Mouse (Mus musculus) mesoderm, embryonic 11.5 days (tissue): ENCODE results near the gene Ncln.

Source experiments
- DNase-seq: peaks from one replicate; pipeline ENCODE4 v3.0.0-alpha.2; 2012; ENCODE audit warnings: low read depth, low spot score

Gene Ncln

DNA sequence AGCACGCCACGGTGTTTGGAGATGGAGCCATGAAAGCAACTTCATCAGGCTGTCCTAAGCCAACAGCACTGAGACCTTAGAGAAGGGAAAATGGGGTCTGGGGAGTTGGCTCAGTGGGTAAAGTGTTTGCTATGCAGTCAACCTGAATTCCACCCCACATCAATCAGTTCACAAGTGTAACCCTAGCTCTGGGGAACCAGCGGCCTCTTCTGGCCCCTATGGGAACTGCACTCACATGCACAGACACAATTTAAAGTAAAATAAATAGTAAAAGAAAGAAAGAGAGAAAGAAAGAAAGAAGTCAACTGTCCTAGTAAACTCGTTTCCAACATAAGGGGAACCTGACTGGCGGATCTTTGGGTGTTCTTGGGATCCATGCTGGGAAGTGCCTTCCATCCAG is 17.6 kb upstream of the Ncln start:
- DNase-seq = no peak

DNA sequence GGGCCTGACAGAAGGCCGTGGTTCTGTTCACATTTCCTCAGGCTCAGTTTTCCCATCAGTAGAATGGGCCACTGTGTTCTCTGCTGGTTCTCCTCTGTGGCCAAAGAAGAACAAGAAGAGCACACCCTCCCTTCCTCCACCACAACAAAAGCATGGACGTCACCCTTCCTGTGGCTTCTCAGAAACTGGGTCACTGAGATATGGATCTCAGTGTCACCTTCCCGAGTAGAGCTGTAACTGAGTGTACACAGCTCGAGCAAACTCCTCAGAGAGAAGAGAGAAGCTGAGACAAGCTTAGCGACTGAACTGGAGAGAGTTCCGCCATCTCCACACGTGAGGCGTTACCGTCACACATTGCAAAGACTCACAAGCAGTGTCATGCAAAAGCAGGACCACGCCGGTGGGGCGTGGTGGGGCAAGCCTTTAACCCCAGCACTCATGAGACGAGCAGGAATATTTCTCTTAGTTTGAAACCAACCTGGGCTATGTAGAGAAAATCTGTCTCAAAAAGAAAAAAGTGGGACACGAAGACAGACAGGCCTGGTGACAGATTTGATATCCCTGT is 14.1 kb upstream of the Ncln start:
- no peak for DNase-seq

DNA sequence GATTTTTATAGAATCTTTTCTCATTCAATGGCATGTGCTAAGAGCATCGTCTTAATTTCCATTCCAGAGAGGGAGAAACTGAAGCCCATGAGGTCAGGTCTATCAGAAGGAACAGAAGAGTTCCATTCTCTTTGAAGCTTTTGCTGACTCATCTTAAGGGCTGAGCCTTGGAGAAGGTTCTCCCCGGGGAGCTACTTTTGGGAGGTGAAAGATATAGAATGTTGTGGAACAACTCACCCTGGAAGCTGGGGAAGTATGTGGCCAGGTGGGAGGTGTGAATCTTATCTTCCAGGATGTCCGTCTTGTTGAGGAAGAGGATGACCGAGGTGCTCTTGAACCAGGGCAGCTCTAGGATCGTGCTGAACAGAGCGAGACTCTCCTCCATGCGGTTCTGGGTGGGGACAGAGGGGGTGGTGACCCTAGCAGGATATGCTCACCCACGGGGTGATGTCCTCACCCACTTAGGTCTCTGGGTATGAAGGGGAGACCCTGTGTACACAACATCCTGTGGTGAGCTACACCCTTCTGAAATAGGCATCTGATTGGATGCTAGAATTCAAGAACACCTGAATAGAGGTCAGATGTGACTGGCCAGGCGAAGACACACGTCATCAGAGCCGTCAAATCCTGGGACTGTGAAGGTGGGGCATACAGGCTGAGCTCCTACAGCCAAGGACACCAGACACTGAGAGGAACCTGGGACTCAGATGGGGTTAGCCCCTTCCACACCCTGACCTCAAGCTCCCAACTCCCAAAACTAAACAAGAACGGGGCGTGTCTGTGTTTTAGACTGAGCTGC is 11.7 kb upstream of the Ncln start:
- no peak for DNase-seq

DNA sequence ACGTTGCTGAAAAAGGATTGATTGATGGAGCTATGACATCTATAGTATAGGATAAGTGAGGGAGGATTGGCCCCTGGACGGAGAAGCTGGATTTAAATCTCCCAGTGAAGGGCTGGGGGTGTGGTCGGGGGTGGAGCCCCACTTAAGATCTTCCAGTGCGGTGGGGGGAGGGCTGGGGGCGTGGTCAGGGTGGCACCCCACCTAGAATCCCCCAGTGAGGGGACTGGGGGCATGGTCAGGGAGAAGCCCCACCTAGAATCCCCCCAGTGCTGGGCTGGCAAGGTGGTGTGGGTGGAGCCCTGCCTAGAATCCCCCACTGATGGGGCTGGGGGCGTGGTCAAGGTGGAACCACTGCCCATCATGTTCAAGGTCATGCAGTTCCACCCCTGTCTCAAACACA is 10.9 kb upstream of the Ncln start:
- DNase-seq = no peak

DNA sequence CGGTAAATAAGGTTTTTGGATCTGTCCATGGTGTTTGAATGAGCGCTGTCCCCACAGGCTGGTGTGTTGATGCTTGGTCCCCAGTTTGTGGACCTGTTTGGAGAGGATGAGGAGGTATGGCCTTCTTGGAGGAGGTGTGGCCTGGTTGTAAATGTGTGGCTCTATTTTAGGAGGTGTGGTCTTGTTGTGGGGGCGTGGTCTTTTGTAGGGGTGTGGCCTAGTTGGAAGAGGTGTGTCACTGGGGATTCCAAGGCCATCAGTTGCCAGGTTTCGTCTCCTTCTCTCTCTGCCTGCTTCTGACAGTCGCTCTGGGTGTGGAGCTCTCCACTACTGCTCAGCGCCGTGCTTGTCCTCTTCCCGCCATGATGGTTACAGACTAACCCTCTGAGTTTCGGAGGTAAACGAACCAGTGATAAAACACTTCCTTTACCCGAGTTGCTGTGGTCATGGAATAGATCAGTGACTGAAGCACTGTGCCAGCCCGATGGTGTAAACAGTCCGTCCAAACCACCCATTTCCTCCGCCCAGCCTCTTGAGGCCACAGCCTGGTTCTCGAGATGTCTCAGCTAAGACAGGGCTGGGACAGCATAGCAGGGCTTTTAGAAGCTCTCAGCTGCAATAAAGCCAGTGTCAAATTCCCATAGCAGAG is 8.9 kb upstream of the Ncln start:
- no peak for DNase-seq

DNA sequence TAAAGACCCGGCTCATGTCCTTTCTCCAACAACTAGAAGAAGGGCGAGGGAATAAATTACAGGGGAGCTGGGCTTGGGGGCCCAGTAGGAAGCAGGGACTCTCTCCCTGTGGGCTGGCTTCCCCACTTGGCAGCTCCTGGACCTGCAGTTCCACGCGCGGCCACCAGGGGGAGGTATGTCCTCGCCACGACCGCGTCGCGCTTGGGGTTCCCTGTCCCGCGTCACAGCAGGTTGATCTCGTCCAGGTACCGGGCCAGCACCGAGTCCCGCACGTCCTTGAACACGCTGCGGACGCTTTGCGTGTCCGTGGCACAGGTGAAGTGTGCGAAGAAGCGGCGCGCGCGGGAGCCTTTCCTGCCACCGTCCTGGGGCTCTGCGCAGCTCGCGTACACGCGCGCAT is 6.5 kb upstream of the Ncln start:
- DNase-seq = peak; percentile 82

DNA sequence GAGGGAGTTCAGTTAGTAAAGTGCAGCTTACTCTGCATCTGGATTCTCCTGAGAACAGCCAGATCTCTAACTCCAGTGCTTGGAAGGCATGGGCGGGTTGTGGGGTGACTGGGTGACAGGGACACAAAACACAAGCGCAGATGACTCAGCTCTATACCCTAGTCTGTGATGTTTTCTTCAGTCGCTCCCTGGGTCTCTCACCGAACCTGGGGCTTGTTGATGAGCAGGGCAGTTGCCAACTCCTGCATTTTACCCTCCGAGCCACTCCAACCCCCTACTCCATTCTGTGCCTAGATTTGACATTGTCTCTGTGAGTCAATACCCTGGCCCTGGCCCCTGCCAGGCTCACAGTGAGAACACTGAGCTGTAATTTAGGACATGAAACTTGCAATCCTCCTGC is 5.7 kb upstream of the Ncln start:
- DNase-seq = no peak

DNA sequence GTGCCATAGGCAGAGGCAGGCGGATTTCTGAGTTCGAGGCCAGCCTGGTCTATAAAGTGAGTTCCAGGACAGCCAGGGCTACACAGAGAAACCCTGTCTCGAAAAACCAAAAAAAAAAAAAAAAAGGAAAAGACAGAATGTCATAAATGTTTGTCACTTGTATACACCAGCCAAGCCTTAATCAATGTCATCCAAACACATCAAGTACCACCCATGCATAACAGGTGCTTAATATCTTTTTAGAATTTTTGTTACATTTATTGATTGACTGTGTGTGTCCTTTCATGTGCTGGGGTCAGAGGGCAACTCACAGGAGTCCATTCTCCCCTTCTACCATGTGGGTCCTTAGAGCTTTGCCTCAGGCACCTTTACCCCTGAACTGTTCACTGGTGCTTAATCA is 3.8 kb upstream of the Ncln start, which contains the start of gene S1pr4:
S1pr4 (minus strand) TSS at position 101 of the 400 bp plus-strand sequence.
- DNase-seq = no peak

DNA sequence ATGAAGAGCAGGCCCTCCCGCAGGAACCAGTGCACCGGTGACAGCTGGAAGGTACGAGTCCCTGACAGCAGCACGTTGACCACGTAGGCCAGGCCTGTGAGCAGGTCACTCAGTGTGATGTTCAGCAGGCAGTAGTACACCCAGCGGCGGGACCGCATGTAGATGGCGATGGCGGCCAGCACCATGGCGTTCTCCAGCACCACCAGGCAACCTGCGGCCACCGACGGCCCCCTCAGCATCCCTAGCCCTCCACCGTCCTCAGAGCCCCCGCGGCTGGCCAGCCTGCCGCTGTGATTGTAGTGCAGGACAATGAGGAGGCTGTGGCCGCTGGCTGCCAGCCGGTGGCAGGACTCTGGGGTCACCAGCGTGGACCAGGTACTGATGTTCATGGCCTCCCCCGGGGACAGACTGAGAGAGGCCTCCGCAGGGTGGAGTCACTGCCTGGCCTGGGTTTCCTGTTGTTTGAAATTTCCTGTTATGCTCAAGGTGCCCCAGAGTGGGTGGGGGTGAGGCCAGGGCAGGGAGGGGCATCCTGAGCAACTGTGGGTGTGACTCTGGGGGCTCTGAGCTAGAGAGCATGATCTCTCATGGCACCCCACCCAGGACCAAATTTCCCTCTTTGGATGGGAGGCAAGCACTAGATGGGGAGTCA is 3.2 kb upstream of the Ncln start:
- no peak for DNase-seq

DNA sequence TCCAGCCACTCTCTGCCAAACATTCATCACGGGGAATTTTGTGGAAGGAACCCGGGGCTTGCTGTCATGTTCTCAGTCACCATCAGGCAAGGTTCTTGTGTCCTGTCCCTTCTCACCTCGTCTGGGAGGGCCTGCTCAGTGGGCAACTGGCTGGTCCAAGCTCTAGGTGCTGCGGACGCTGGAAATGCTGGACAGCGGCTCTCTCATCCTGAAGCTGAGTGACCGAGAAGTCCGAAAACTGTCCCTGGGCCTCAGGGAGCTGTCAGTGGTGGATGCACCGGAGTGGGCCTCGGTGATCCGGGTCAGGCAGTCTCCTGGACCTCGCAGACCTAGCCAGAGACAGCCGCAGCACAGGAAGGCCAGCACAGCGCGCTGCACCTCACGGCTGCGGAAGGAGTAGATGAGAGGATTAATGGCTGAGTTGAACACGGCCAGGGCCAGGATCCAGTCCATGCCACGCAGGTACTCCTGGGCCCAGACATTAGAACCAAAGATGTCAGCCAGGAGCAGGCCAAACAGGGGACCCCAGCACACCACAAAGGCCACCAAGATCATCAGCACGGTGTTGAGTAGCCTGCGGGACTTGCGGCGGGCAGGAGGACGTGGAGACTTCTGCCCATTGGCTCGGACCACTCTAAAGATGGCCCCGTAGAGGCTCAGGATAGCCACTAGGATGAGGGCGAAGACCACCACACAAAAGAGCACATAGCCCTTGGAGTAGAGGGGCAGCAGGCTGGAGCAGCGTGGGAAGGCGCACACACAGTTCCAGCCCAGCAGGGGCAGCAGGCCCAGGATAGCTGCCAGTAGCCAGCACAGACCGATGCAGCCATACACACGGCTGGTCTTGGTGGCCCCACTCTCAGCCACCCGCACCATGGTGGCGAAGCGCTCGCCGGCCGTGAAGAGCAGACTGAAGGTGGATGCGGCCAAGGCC is 2.4 kb upstream of the Ncln start:
- DNase-seq = no peak

DNA sequence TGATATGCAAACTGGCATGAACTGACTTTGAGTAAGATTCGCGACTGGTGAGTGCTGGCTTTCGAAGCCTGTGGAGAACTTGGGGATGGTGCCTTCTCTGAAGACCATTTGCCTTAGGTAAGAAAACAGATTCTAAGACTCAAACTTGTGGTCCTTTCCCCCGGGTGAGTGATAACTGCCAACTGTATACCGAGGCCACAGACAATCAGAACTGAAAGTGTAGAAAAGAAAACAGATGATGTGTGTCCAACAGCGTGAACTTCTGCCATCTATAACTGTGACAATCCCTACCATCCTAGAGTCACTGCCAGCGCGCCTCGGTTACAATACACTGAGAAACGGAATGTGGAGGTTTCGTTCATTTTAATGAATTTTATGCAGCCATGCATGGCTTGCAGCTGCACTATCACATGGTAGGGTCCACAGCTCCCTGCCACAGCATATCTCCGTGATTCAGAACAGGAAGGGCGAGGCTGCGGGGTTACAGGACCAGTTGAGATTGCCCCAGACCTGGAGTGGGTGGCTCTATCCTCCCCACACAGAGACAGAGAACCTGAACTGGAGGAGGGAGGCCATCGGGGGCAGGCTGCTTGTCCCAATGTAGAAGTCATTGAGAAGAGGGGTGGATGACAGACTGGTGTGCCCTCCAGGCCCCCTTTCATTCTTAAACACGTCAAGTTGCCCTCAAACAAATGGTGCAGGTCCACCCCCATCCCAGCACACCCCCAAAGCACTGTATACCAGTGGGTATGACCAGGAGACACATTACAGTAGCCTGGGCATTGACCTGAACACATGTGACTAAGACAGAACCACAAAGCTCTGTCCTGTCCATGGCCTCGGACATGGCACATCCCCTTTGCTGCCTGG is 1.4 kb upstream of the Ncln start:
- no peak for DNase-seq

DNA sequence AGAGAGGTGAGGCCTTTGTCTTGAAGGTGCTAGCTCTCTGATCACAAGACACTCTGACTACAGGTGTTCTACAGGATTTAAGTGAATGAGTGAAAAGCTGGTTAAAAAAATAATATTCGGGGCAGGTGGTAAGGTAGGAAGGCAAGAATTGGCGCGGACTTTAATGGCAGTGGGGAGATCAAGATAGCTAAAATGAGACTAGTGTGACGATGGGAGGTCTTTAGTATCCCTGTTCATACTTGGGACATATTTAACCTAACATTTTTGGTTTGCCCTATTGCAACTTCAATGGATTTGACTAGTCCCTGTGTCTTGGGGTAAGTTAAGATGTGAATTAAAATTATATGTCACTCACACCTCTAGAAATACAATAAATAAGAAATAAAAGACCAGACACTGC is 777 bp upstream of the Ncln start:
- DNase-seq = no peak

DNA sequence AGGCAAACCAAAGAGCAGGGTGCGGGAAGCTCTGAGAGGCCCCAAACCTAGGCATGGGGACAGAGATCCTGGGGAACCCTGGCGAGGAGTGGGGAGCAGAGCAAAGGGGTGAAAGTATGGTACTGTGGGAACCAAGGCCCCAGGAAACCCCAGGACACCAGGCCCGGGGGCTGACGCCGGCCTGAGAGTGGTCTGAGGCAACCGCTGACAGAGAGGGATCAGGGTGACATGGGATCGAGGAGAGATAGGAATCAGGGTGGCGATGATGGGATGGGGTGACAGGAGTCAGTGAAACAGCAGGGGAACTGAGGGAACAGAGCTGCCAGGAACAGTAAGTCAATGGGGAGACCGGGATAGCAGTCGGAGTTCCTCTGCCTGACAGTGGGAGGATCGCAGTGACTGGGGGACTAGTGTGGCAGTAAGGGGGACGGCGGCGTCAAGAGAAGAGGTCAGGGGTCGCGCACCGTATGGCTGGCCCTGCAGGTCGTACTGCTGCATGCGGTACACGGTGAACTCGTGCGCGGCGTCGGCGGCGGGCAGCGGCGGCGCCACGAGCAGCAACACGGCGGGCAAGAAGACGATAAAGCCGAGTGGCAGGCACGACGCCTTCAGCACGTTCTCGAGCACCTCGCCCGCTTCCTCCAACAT is 452 bp downstream of the Ncln start:
- peak; percentile 32 for DNase-seq

DNA sequence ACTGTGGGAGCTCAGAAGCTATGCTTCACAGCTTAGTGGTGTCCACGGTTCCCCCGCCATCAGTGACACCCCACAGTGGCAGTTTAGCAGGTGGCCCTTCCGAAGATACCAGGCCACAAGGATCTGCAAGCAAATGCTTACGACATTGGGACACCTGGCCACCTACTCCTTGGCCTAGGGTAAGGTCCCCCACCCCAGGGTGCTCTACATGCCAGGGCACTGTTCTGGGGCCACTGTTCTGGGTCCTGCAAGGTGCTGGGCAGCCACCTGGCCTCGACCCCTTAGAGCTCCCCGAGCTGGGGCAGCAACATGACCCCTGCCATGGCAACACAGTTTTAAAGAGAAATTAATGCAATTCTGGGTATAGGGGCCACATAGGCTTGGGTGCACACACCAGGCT is 1.0 kb downstream of the Ncln start:
- no peak for DNase-seq

DNA sequence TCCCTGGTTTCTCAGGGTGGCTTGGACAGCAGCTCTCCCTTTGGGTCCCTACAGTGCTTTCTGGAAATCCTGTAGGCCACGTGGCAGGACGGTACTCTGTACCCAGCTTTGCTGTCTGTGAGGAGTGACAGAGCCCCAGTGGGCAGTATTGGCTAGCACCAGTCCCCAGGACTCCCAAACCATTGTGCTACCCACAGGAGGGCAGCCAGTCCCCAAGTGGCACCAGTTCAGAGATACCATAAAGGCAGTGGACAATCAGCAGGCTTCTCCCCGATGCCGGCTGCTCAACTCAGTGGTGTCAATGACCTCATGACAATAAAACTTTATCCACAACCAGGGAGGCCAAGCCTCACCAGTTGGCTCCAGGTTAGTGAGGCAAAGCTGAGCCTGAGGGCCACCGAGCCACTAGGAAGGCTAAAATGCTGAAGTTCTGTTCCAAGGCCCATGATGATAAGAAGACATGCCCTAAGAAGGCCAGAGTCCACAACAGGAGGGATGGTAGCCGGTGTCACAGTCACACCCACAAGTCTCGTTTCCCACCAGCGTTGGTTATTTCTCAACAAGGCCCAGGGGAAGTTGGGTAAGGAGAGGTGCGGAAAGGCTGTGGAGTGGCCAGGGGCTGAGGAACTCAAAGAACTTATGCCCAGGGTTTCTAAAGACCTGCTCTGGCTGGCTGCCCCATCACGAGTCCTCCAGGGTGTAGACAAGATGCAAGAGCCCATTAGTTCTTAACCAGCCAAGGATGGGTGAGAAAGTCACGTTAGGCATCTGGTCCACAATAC is 1.7 kb downstream of the Ncln start:
- no peak for DNase-seq

DNA sequence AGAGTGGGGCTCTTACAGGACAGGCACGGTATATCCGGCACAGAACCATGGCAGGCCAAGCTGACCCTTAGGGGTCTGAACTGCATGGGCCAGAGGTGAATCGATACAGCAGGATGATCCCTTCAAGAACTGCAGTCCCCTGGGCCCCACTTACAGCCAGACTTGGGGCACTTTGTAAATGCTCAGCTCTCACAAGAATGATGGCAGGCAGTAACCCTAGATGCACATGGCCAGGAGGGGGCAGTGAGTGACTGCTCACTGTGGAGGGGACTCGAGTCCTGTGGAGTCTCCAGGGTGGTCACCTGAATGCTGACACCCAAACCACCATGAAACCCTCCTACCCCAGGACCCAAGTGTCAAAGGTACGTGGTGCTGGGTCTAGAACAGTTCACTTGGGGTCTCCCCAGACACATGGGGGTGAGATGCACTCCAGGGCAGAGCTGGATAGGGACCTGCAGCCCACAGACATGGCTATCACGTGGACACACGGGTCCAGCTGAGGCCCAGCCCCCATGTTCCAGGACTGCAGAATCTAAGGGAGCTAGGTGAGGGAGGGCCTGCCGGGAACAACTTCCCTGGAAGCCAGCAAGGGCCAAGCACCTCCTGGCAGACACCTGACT is 2.5 kb downstream of the Ncln start:
- DNase-seq = no peak

DNA sequence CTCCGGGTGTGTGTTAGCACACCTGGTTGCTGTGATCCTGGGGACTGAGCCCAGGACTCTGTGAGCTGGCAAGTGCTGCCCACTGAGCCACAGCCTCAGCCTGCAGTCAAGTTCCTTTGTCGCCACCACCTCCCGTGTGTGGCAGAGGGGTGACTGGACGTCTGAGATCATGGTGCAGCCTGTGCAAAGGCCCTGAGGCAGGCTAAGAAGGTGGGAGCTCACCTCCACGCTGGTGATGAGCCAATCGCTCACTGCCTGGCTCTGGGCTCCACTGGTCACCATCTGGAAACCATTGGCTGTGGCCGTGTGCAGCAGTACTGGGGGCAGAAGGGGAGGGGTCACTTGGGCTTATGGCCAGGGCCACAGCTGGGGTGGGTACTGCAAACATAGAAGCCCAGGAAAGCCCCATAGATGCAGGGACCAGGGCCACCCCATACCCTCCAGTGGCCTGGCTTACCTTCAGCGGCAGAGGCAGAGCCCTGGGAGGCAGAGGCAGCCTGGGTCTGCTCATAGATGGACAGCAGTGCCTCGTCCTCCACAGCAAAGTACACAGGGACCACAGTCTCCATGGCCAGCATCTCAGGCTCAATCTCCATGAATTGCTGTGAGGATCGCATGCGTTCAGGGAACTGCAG is 3.5 kb downstream of the Ncln start:
- no peak for DNase-seq

DNA sequence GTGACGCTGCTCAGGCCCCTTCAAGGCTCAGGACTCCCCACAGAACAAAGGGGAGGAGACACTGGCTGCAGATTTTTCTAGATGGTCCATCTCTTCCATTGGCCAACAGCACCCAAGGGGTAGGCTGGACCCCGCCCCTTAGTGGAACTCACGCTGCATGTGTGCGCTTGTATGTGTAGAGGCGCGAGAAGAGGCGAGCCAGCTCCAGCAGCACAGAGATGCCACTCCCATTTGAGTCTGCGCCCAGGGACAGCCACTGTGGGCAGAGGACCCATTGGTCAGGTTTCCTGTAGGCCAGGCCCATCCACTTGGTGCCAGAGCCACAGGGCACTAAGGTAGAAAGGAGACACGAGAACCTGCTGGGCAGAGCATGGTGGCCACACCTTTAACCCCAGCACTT is 5.2 kb downstream of the Ncln start:
- no peak for DNase-seq
